Mouse (Mus musculus) gonadal fat pad, adult 2 months (tissue): ENCODE data around the gene Glrp1. TPM values are rescaled to one million over a fixed set of nuclear protein-coding genes. Genes with fewer than 3 reads are reported as not detected.

ENCODE experiments used
- DNase-seq: peaks from one replicate; pipeline ENCODE4 v3.0.0-alpha.2; 2012; ENCODE audit warnings: low read depth
- polyA plus RNA-seq: library from polyadenylated mRNA; depleted of rRNA; stranded (reverse); fragments of >200 nt; gene quantifications from 2 replicates; pipeline ENCODE4 v1.2.3, GENCODE M21; 2012

Glrp1 gene
- polyA plus RNA-seq, 1 experiment = 2.5 TPM

DNA sequence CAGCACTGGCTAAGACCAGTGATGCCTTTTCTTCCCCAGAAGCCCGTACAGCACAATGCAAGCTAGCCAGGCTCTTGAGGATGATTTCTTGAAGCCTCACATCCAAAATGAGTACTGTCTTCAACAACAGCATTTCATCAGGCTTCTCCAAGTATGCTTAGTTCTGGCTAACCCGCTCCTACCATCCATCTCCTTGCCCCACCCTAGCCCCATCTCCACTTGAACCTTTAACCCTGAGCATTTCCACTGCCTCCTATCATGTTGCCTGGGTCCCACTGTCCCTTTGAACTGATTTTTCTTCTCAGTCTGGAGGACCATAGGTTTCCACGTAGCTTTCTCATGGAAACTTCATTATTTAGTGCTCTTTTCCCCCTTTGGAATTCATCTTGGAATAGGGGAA is 17.5 kb downstream of the Glrp1 start:
- no peak for DNase-seq

GRCm38 (mm10) chr1:88491617-88492378 is 18.1 kb downstream of the Glrp1 start:
- no peak for DNase-seq

DNA sequence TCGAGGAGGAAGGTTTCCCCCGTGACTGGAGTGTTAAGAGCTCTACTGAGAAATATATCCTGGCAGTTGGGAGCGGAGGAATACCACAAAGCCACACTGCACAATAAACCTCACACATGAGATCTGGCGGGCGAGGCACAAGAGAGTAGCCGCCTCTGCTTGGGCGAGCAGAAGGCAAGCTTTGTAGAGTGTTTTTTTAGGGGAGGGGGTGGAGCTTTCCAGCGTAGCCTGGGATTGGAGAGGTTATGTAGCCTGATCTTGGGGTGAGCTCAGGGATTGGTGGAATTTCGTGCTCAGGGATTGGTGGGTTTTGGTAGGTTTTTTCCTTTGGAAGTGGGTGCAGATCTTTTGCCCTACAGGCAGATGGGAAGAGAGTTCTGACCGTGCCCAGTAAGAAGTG is 19.7 kb downstream of the Glrp1 start:
- DNase-seq = no peak

DNA sequence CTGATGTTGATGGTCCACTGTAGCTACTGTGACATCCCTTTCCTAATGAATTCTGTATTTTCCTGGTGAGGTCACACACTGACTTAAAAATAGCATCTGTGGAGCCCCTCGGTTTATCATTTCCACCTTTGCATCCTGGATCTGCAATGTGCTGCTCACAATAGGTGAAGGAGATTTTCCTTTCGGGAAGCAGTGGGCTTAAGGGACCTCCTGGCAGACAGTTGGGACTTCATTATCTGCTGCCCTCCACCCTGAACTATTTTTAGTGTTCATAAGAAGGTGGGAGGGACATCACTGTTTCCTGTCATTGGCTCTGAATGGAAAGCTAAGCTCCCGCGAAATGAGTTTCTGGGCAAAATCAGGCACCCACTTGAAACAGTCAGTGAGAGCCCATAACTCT is 20.9 kb downstream of the Glrp1 start:
- no peak for DNase-seq

DNA sequence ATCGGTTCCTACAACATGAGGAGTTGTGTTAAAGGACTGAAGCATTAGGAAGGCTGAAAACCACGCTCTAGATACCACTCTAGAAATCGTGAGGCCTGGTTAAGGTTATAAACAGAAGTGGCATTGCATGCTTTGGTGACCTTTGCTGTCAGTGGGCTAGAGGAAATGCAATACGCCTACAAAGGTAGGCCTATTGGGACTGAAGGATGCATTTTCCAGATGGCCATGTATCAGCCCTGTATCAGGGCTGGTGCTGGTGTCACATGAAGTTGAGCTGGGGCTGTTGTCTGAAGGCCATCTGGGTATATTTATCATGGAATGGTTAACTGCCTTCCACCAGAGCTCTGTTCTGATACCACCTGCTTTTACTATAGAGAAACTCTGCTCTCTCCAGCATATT is 23.5 kb downstream of the Glrp1 start:
- DNase-seq = no peak

DNA sequence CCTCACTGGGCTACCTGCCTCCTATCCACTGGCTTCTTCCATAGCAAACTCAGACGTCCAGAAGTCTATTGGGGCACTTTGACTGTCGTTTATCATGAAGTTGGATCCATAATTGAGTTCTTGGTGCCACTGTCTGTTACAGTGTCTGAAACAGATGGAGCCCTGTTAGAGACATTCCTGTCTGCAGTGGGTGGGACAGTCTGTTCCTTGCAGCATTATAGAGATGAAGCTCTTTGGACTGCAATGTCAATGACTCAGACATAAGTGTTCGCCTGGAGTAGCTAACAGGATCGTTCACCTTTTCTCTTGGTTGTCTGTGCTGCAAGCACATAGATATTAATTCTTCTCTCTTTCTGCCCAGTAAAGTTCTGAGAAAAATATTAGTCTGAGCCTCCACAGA is 25.8 kb downstream of the Glrp1 start:
- no peak for DNase-seq

GRCm38 (mm10) chr1:88482142-88483099 is 27.4 kb downstream of the Glrp1 start:
- DNase-seq = no peak

DNA sequence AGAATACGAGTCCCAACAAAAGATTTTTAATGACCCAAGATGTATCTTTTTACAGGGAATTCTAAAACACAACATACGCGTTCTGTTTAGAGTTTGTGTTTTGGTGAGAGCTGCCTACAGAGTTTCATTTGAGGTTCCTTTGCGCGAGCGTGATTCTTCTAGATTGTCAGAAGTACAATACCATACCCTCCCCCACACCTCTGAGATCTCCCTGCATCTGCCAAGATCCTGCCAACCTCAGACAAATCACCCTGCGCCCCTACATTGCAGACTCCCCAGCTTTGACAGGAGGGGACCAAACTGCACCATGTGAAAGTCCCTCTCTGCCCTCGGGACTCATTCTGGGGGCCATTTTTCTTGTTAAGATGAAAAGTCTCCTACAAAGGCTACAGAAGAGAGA is 29.3 kb downstream of the Glrp1 start:
- DNase-seq = no peak

GRCm38 (mm10) chr1:88478205-88478604 is 31.7 kb downstream of the Glrp1 start:
- no peak for DNase-seq

DNA sequence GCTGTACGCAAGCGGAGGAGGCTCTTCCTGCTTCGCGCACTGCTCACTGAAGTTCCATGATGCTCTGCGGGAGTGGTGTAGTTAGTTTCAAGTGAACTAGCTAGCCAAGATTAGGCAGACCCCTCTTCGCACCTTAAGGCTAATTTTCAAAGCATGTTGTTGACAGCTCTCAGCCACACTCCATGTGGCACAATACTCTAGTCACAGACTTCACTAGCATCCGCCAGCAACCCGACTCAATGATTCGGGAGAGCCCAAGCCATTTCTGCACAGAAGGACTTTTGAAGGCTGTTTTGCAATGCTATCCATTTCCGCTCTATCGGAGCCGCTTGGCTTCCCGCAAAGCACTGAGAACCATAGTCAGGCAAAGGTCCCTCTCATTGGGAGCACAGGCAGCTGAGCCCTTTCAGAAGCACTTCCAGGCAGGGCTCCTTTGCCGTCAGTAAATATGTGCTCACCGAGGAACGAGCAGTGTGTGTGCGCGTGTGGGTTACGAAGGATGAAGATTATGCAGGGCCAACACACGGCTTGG is 33.2 kb downstream of the Glrp1 start:
- no peak for DNase-seq

DNA sequence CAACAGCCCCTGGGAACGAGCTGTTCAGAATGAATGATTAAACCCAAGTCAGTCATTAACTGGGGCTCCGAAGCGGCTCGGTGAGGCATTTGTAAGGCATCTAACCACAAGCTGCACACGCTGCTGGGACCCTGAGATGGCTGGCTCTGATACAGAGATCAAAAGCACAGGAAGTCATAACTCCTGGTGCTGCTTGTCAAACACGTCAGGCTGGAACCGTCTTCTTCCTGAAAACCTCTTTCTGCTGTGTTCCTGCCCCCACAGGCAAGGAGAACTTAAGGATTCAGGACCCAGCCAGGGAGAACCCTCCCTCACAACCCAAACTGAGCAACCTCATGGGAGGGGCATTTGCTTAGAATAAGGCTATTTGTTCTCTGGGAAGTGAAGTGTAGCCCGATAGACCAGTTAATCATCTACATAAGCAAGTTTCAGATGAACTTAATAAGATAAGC is 34.3 kb downstream of the Glrp1 start:
- no peak for DNase-seq

- no peak for DNase-seq
Measured at GRCm38 (mm10) chr1:88474598-88474997, 35.3 kb downstream of the Glrp1 start.

DNA sequence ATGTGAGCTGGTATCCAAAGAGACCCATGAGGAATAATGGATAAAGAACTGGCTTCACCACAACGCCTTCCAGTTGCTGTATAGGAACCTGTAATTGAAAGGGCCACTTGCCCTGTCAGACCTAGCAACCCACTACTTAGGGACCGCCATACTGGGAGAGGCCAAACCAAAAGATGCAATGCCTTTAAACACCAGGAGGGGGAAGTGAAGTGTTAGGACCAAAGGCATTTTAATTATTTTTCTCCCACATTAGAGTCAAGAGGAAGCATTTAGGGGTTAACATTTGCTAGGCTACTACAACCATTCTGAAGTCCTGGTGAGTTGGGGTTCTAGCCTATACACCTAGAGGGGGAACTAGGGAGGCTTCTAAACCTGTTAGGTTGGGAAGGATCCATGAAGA is 36.0 kb downstream of the Glrp1 start:
- DNase-seq = no peak

GRCm38 (mm10) chr1:88472258-88472657 is 37.6 kb downstream of the Glrp1 start:
- no peak for DNase-seq

- no peak for DNase-seq
Measured at GRCm38 (mm10) chr1:88469746-88470145, 40.1 kb downstream of the Glrp1 start.

- no peak for DNase-seq
Measured at GRCm38 (mm10) chr1:88468335-88468734, 41.5 kb downstream of the Glrp1 start.

DNA sequence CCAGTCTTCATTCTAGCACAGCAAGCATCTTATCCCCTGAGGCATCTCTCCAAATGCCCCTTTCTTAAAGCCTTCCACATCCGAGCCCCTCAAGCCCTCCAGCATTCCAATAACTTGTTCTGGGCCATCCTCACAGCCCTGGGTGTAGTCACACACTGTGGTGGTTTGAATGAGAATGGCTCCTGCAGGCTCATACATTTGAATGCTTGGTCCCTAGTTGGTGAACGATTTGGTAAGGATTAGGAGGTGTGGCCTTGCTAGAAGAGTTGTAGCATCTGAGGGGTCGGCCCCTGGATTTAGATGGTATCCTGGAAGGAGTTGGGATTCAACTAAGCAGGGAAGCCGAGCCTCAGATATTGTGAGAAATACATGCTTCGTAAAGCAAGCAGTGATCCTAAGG is 42.0 kb downstream of the Glrp1 start:
- DNase-seq = no peak

GRCm38 (mm10) chr1:88466325-88467064 is 43.4 kb downstream of the Glrp1 start:
- DNase-seq = no peak

DNA sequence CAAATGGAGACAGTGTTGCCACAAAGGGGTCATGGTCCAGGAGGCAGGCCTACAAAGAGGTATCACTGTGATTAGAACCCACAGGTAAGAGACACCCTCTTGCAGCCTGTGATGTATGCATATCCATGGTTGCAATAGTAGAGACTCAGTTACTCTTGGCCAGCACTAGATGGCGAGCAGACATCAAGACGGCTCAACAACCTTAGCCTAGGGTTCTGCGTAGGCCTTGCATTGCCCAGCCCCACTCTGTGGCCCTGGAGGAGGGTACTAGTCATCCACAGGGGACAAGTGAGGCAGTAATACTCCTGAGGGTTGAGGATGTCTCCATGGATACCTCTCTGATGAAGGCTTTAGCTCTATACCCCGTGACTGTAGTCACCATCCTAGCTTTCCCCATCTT is 44.1 kb downstream of the Glrp1 start:
- no peak for DNase-seq

DNA sequence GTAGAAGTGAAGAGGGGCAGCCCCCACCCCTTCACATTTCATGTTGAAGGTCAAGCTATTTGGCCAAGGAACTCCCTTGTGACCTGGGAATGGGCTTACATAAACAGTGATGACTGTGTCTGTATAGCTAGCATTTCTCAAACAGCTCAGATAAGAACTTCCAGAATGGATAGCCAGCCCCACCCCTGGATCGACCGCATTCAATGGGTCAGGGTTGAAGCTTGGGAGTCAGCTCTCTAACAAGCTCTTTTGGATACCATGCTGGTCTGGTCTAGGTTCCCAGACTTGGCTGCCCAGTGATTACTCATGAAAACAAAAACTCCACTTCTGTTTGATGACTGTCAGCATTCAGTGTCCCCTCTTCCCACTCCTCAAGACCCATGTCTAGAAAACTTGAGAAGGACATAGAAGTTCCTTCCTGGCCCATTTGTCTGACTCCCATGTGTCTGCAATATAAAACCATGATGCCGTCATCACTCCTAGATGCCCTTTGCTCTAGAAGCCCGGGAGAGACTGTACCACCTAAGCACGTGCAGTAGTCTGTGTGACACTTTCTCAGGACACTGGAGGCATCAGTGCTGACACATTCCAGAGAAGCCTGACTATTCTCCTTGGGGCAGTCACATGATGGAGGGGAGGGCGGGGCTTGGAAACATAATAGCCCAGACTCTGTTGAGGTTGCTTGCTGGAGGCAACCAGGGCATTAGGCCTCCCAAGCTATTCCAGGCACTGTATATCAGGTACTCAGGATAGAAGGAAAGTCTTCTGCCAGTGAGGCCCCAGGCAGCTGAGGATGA is 45.6 kb downstream of the Glrp1 start:
- no peak for DNase-seq

DNA sequence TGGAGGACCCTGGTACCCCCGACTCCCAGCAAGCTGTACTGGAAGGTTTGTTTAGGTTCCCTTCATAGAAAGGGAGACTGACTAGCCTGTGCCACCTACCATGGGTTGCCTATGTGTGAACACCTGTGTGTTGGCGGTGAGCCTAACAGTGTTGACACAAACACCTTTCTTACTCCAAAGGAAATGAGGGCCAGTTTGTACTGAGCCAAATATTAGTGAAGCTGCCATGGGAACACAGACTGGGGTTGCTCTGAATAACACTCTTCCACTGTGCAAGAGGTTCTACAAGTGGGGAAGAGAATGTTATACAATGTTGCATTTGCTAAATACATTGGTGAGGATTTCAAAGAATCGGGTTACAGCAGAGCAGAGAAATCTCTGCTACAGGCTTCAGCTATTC is 46.6 kb downstream of the Glrp1 start:
- no peak for DNase-seq
